Mouse (Mus musculus) telencephalon, adult 2 months (tissue): Measurements from ENCODE around the gene Taar7b.

Source experiments
- DNase-seq: peaks from one replicate; pipeline ENCODE4 v3.0.0-alpha.2; 2011; ENCODE audit warnings: low read depth, low spot score

Taar7b gene

DNA sequence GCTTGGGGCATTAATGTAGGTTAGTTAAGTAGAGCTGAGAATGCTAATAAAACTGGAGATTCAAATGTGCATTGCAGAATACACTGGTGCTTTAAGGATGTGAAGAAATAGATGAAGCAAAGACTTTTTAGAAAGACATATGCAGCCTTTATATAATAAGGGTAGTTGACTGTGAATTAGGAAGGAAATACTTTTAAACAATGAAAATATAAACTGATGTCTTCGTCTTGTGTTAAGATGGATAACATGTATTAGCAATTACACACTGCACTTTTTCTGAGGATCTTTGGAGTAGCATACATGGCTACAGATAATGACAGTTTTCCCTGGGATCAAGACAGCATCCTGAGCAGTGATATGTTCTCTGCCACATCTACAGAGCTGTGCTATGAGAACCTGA is at the start of gene Taar7b:
Gene Taar7b (plus strand): TSS at position 301 of the 400 bp plus-strand sequence.
- no peak for DNase-seq

GRCm38 (mm10) chr10:23951714-23952113 is 48.0 kb upstream of the Taar7b start:
- DNase-seq = no peak

GRCm38 (mm10) chr10:23959071-23959470 is 40.7 kb upstream of the Taar7b start:
- DNase-seq = no peak

- DNase-seq = no peak
Observed at GRCm38 (mm10) chr10:23960444-23960915, 39.3 kb upstream of the Taar7b start, which contains the start of gene Taar4. Gene Taar4 (plus strand): TSS chr10:23960494.

GRCm38 (mm10) chr10:23963444-23963843 is 36.3 kb upstream of the Taar7b start:
- no peak for DNase-seq

- no peak for DNase-seq
Observed at GRCm38 (mm10) chr10:23964921-23965610, 34.7 kb upstream of the Taar7b start.

GRCm38 (mm10) chr10:23970656-23971165 is 29.0 kb upstream of the Taar7b start, which contains the start of gene Taar5:
Gene Taar5 (plus strand): TSS chr10:23970706.
- DNase-seq = no peak

DNA sequence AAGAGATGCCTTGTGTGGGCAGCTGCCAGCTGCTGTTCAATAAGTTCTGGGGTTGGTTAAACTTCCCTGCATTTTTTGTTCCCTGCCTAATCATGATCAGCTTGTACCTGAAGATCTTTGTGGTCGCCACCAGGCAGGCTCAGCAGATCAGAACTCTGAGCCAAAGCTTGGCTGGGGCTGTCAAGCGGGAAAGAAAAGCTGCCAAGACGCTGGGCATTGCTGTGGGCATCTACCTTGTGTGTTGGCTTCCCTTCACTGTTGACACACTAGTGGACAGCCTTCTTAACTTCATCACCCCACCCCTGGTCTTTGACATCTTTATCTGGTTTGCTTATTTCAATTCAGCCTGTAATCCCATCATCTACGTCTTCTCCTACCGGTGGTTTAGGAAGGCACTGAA is 28.5 kb upstream of the Taar7b start:
- DNase-seq = no peak

- DNase-seq = no peak
Observed at GRCm38 (mm10) chr10:23977958-23978357, 21.8 kb upstream of the Taar7b start.

DNA sequence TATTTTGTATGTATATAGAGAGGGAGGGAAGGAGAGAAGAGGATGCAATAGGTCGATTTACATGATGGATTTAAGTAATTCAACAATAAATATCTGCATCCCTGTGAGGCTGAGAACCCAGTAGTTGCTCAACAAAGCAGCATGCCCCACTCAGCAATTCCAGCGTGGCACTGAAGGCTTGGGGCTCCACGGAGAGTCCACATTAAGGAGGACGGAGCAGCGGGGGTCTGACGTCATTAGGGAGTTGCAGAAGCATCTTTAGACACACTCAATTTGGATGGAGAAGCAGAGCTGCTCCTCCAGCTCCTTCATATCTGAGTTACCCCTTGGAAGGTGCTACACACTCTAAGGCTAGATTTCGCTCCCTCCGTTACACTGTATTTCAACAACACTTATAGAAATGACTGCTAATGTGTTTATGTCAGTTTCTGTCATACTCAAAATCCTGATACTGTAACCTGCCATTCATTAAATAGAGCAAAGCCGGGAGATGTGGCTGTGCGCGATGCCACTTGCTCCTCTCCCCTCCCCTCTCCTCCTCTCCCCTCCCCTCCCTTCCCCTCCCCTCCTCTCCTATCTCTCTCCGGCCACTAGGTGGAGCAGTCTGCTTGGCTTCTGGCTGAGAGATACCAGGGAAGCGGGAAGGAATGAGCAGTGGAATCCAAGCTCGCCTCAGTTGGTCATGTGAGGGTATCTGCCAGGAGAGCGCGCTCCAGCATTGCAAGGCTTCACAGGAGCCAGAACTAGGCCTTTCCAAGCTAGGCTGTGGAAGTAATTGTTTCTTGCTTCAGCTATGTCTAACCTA is 20.6 kb upstream of the Taar7b start:
- DNase-seq = peak; percentile 34

- no peak for DNase-seq
Observed at GRCm38 (mm10) chr10:23985546-23985945, 14.2 kb upstream of the Taar7b start, which contains the start of gene Taar6. Gene Taar6 (minus strand): TSS chr10:23985646.

DNA sequence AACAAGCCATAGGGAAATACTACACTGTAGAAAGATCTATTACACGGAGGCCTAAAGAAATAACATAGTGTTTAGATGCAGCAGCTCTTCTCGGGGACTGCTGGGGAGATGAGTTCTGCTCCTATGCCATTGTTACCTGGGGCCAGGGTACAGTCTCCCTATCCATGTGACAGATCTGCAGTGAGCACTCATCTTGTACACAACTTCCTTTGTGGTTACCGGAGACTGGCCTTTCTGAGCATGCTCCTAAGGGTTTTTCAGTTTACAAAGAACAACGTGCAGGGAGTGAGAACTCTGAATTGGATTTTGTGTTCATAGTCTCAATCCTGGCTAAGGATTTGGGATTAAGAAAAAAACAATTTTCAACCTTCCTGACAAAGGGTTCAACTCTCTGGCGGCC is 13.3 kb upstream of the Taar7b start:
- no peak for DNase-seq

DNA sequence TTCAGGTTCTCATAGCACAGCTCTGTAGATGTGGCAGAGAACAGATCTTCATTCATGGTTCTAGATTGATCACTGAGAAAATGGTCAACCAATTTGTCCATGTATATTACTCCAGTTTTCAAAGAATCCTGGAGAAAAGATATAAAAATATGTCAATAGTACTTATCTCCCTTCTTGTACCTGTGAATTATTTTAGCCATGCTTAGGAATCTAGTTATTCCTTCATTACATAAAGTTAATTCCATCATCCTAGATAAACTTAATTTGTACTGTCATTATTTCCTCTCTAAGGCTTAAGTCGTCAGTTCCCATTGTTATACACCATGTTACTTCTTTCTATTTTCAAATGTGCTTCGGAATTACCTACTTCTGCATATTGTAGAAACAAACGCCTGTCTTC is 6.4 kb upstream of the Taar7b start, which contains the start of gene Taar7a:
Gene Taar7a (minus strand): TSS at position 101 of the 400 bp plus-strand sequence.
- DNase-seq = no peak

DNA sequence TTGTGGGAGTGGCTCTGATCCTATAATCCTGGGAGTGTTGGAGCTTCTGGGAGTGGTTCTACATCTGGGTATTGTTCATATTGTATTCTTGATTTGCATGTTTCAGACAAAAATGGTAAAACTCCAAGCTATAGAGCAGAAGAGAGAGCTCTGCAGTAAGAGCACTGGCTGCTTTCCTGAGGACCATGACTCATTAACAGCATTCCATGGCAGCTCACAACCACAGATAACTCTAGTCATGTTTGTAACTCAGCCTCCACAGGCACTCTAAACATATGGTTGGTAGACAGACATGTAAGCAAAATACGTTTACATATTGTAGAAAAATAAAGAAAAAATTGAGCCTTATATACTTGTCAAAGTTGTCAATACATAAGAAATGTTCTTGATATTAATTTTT is 6.7 kb downstream of the Taar7b start:
- no peak for DNase-seq

DNA sequence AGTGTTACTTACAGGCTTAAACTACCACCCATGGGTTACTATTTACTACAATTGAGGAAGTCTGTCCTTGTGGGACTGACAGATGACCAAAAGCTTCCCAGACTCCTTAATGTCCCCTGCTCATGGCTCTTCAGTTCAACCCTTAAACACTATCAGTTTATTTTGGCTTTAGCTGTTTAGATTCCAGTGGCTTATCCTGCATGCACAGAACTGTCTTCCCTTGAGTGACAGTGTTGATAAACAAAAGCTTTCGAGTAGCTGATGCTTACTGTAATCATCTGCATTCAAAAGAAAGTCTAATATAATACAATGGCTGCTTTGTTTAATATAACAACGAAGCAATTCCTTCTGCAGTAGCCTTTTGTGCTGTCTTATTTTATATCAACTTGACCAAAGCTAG is 7.3 kb downstream of the Taar7b start:
- no peak for DNase-seq

GRCm38 (mm10) chr10:24008143-24008542 is 8.4 kb downstream of the Taar7b start:
- no peak for DNase-seq

- no peak for DNase-seq
Observed at GRCm38 (mm10) chr10:24026922-24027321, 27.2 kb downstream of the Taar7b start, which contains the start of gene Taar7d. Gene Taar7d (plus strand): TSS chr10:24027222.

GRCm38 (mm10) chr10:24031347-24031746 is 31.6 kb downstream of the Taar7b start:
- no peak for DNase-seq

DNA sequence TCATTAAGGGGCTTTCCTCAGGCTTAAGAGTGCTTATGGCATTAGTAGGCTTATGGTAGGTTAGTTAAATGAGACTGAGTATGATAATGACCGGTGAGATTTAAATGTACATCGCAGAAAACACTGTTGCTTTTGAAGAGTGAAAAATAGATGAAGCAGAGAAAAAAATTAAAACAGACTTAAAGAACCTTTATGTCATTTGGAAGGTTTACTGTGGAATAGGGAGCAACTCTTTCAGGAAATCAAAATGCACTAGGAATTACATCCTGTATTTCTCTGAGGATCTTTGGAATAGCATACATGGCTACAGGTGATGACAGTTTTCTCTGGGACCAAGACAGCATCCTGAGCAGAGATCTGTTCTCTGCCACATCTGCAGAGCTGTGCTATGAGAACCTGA is 37.6 kb downstream of the Taar7b start, which contains the start of gene Taar7e:
Gene Taar7e (plus strand): TSS at position 301 of the 400 bp plus-strand sequence.
- no peak for DNase-seq

GRCm38 (mm10) chr10:24040120-24040869 is 40.6 kb downstream of the Taar7b start:
- DNase-seq = no peak

- no peak for DNase-seq
Observed at GRCm38 (mm10) chr10:24049210-24049609, 49.5 kb downstream of the Taar7b start, which contains the start of gene Taar7f. Gene Taar7f (plus strand): TSS chr10:24049510.
